In genomic region chr6:47784707-47785412, GRCm38 (mm10) we compare ENCODE assay signal across 20 mouse cellular contexts.
"Had no signal": no experiment of that assay in that cellular context is flagged by ENCODE, and none has a peak within 500 bp of the region (broad histone marks: within the 10 kb centered on the region; RNA-seq: fewer than 3 reads in every experiment).

No protein-coding gene starts in this region.

- DNase-seq: kidney, adult 18-20 months; kidney, adult 9 months; kidney, postnatal 36 days; layer of hippocampus, postnatal 36 days; lung, adult 18-20 months; lung, postnatal 14 days; lung, postnatal 4 days; right cerebral cortex, adult 18-20 months; right cerebral cortex, postnatal 14 days; right cerebral cortex, postnatal 4 days; thymus, postnatal 25 days had no signal

- ATAC-seq: midbrain, embryonic 15.5 days had no signal

- H3K9me3 ChIP-seq: liver, embryonic 15.5 days; midbrain, embryonic 12.5 days; midbrain, embryonic 15.5 days; neural tube, embryonic 12.5 days; neural tube, embryonic 15.5 days; stomach, embryonic 15.5 days had no signal

- H3K4me2 ChIP-seq: liver, embryonic 11.5 days; liver, embryonic 15.5 days; midbrain, embryonic 12.5 days; midbrain, embryonic 15.5 days; neural tube, embryonic 12.5 days; neural tube, embryonic 15.5 days; stomach, embryonic 15.5 days had no signal

- H3K4me1 ChIP-seq: stomach, embryonic 15.5 days had no signal

- H3K27ac ChIP-seq: kidney, postnatal 0 days; left cerebral cortex, adult 2 months; liver, embryonic 15.5 days; midbrain, embryonic 12.5 days; midbrain, embryonic 15.5 days; neural tube, embryonic 12.5 days; neural tube, embryonic 15.5 days; stomach, embryonic 15.5 days had no signal

- H3K27me3 ChIP-seq: liver, embryonic 15.5 days; midbrain, embryonic 12.5 days; midbrain, embryonic 15.5 days; neural tube, embryonic 12.5 days; neural tube, embryonic 15.5 days; stomach, embryonic 15.5 days had no signal

- H3K4me3 ChIP-seq: left cerebral cortex, adult 2 months; liver, embryonic 15.5 days; midbrain, embryonic 12.5 days; midbrain, embryonic 15.5 days; neural tube, embryonic 12.5 days; neural tube, embryonic 15.5 days; stomach, embryonic 15.5 days had no signal

- H3K9ac ChIP-seq: liver, embryonic 15.5 days; midbrain, embryonic 12.5 days; midbrain, embryonic 15.5 days; neural tube, embryonic 12.5 days; neural tube, embryonic 15.5 days; stomach, embryonic 15.5 days had no signal

- H3K36me3 ChIP-seq: liver, embryonic 15.5 days; midbrain, embryonic 12.5 days; midbrain, embryonic 15.5 days; neural tube, embryonic 12.5 days; neural tube, embryonic 15.5 days; stomach, embryonic 15.5 days had no signal
